Mouse (Mus musculus) NIH3T3 (cell line): Measurements from ENCODE around the gene Slc13a2.

ENCODE experiments used
- DNase-seq: peaks from one replicate; pipeline ENCODE4 v3.0.0-alpha.2; 2012; ENCODE audit warnings: low read depth

The Slc13a2 gene

DNA sequence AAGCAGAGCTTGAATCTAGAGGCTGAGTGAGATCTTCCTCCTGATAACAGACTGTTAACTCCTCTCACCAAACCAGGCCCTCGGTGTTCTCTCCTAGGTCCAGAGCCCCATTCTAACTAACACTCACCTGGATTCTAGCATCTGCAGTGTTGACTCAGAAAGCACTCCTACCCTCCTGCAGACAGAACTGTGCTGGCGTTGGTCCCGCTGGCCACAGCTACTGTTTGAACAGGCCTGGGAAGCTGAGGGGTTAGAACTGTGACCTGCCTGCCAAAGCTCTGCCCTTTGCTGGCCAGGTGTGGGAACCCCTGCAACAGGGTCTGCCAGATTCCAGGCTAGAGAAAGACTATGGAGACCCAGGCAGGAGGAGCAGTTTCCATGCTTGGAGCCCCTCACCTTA lies 29.3 kb downstream of the Slc13a2 start:
- DNase-seq = no peak

DNA sequence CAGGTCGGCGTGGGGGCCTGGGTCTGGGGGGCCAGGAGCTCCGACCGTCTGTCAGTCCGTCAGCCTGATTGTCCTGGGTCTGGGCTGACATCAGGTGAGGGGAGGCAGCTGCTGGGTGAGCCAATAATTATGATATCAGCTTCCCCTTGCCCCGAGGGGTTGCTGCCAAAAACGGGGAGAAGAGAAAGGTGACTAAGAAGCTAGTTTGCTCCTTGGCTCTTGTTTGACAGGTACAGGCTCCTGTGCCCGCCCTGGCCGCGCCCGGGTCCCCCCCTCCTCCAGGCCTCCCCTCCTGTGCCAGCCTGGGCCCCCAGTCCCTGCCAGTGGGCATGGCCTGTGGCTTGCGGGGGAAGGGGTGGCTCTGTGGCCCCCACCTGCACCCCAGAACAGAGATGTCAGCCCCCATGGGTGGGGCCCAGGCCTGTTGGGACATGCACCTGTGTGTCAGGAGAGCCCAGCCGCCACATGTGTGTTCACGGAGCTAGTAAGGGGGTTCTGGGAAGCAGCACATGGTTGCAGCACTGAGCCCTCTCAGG lies 35.4 kb downstream of the Slc13a2 start, which contains the start of gene Foxn1:
Gene Foxn1, minus strand, starts transcription at position 51 of the 536 bp plus-strand sequence.
- DNase-seq = no peak

DNA sequence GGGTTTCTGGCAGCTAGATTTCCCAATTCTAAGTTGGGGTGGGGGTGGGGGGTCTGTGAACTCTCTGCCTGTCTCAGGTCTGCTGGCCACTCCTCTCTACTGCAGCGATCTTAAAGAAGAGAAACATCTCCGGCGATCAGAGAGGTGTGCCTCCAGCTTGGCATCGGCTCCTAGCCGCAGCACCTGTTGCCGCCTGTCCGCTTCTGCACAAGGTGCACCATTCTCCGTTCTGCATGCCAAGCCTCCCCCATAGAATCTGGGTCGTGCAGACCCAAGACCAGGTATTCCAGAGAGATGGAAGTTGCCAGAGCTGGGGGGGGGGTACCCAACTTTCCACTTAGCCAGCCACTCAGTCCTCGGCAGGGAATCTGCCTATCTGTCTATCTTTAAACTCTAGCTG lies 36.2 kb downstream of the Slc13a2 start:
- DNase-seq = no peak

DNA sequence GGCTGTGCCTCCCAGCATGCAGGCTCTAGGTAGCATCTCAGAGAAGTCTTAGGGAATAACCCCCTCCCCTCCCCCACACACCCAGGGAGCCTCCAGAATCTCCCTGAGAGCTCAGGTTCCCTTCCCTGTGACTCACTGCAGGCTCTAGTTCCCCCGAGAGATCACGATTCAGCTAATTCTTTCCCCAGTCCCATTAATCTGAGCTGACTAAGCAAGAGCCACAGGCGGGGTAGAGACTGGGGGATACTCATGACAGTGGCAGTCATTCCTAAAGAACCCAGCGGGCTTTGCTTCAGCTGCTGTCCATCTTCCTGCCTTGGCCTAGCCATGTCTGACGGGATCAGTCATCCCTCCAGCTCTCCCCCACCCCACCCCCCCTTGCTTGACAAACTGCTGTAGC lies 39.3 kb downstream of the Slc13a2 start:
- peak; percentile 92 for DNase-seq

DNA sequence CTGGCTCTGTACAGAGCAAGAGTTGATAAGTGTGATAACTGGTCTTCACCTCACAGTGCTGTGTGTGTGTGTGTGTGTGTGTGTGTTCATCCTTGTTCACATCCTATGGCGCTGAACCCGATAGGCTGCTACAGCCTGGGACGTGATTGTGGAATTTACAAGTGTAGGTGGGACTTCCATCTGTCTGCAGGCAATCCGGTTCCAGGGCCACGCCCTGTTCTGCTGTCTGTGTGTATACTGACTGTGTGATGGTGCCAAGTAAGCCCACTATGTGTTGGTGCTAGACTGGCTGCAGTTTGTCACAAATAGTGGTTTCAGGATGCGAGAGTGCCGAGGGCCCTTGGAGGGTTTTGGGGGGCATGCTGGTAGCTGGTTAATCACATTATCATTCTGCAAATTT lies 39.7 kb downstream of the Slc13a2 start:
- peak; percentile 20 for DNase-seq

DNA sequence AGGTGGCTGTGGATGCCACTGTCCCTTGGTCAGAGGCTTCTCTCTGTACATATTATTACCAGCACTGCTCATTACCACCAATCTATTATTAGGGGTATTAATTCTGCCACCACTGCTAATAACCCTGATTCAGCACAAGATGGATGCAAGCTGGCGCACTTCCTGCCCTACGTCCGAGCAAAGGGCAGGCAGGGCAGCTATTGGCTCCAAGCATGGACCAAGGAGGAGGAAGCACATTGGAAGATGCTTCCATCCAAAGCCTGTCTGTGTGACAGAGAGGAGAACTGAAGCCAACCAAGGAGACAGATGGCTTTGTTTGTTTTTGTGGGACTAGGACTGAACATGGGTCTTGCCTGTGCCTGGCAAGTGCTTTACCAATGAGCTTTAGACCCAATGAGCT lies 41.0 kb downstream of the Slc13a2 start:
- no peak for DNase-seq

DNA sequence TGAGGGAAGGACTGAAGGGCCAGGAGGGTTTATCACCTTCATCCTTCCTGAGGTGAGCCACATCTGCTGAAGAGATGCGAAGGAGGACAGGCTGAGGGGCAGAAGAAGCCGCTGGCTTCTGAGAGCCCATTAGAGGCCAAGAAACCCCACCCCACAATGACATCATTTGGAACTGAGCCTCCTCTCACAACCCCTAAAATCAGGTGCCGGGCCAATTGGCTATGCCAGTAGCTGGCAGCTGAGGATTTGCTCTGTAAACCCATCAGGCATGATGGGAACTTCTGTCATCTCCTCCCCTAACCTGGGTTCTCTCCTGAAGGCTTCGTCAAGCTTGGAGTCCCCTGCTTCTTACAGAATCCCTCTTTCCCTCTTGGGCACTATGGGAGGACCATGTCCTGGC lies 41.7 kb downstream of the Slc13a2 start:
- peak; percentile 18 for DNase-seq

DNA sequence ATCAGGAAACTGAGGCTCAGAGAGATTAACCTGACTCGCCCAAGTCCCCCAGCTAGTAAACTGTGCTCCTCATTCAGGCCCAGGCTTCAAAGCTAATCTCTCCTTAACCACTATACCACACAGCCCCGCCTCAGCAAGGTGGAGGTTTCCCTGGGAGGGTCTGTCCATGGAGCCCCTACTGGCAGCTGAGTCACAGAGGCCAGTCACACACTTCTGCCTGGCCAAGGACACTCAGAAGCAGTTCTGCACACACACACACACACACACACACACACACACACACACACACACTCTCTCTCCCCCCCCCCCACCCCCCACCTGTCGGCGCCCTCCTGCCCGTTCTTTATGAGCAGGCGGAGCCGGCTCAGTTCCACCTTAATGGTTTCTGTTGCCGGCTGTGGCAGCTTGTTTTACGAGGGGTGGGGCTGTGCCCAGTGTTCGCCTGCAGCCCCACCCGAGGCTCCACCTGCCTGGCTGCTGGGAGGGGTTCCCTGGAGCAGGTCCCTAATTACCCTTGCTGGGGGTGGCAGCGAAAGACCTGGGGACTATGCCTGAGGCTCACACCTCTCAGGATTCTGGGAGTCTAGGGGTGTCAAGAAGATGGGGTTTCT lies 44.4 kb downstream of the Slc13a2 start:
- DNase-seq = no peak

DNA sequence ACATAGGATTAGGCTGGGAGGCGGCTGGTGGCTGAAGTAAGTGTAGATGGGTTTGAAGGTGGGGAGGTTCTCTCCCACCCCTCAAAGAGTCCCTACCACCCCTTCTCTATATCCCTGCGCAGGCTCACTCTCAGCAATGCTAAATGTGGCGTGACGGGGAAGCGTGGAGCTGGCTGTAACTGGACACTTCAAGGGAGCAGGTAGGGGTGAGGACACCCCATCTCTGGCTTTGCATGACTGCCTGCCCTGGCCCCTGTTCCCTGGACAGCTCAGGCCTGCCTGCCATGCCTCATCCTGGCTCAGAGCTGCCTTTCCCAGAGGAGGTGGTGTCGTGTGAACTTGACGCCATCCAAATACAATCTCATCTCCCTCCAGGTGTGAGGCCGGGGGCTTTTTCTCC lies 47.9 kb downstream of the Slc13a2 start:
- no peak for DNase-seq

DNA sequence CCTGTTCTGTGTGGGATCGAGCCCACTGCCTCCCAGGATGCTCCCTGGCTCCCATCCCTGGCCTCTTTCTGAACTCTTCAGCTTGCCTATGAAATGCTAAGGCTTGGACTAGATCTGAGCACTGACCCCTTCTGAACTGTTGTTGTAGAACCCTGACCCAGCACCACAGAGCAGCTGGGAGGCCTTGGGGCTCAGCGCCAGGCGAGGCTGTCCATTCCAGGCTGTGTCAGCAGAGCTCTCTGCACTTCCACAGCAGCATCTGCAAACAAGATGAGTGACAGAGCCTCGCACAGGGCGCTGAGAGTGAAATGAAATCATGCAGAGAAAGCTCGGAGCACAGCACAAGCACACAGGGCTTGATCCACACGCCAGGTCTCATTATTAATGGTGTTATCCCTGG lies 49.4 kb downstream of the Slc13a2 start:
- peak; percentile 62 for DNase-seq

DNA sequence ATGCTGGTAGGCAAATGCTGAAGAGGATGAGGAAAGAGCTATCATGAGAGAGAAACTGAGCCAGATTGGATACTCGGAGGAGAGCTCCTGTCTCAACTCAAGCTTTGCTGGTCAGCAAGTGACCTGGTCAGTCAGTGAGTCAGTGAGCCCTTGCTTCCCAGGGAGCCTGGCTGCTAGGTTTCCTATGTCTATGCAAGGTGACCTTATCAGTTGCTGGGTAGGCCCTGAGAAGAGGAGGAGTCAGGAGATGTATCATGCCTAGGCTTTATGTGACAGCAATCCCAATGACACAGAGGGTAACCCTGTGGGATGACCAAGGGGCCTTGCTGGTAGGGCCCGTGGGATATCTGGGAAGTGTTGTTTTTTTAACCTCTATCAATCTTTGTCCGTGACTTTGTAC lies 49.9 kb downstream of the Slc13a2 start:
- peak; percentile 34 for DNase-seq

DNA sequence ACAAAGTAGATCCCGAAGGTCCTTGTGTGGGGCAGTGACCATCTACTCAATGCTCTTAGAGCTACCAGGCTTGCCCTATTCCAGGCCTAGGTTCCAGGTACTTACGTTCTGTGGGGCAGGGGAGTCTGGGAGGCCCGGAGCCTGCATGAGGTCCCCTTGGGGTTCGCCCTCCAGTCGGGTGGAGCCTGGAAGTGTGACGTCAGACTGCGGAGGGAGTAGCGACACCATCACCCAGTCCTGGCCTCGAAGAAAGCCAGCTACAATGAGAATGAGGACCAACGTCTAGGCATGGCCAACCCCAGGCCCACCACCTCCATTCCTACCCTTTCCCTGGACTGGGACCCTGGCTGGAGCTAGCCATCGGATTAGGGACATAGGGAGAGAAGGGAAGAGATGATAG lies 50.3 kb downstream of the Slc13a2 start:
- no peak for DNase-seq

DNA sequence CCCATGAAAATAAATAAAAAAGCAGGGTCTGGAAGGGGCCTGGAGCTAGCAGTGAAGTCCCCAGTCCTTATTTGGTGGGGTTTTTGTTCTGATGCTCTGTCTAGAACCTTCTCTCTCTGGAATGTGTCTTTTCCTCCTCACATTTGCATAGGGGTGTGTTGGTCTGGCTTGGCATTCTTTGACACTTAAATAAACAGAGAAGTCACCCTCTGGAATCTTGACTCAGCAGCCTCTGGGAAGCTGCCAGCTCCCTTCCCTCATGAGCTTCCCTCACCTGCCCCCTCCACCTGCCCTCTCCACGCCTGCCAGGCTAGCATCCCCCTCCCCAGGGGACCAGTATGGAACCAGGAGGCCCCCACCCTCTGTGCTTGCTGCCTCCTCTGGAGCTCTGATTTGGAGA lies 51.6 kb downstream of the Slc13a2 start:
- peak; percentile 88 for DNase-seq

DNA sequence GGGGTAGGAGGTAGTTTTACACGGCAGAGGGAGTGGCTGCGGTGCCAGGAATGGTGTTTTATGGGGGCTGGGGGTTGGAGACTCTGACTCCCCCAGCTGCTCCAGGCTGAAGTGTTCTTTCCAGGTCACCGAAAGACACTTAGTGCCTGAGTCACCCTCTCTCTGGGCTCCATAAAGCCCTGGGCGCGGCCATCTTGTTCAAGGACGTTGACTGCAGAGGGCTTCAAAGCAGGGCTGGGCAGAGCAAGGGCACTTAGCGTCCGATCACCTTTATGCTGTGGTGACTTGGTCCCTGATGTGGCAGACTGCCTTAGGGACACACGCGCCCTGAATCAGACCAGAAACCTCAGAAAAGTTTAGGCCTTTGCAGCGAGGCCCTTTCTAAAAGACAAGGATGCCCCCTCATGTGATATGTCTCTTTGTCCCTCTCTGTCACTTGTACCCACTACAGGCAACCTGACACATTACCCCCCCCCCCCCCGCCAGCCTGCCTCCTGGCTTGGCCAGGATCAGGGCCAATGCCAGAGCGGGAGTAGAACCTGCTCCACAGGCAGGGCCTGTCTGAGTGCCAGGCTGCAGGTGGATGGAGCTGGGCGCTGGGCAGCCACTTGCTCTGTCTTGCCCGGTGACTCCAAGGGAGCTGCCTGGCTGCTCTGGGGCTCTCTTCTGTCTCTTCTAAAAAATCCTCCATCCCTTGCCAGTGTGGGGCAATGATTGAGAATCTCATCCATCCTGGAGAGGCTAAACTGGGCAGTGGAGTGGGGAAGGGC lies 54.4 kb downstream of the Slc13a2 start:
- no peak for DNase-seq

DNA sequence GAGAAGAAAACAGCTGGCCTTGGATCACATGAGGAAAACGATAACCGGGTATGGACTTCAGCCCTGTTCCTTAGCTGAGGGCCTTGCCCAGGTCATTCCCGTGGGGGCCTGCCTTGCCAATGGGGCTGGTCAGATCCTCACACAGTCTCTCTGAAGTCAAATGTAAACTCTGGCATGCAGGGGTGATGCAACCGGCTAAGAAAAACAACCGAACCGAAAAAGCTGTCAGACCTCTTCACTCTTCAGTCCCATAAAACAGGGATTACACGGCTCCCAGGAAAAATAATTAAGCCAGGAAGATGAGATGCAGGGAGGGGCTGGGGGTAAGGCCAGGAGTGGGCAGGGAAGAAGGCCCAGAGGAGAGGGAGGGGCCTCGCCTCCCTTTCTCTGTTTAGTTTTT lies 57.9 kb downstream of the Slc13a2 start:
- peak; percentile 83 for DNase-seq

DNA sequence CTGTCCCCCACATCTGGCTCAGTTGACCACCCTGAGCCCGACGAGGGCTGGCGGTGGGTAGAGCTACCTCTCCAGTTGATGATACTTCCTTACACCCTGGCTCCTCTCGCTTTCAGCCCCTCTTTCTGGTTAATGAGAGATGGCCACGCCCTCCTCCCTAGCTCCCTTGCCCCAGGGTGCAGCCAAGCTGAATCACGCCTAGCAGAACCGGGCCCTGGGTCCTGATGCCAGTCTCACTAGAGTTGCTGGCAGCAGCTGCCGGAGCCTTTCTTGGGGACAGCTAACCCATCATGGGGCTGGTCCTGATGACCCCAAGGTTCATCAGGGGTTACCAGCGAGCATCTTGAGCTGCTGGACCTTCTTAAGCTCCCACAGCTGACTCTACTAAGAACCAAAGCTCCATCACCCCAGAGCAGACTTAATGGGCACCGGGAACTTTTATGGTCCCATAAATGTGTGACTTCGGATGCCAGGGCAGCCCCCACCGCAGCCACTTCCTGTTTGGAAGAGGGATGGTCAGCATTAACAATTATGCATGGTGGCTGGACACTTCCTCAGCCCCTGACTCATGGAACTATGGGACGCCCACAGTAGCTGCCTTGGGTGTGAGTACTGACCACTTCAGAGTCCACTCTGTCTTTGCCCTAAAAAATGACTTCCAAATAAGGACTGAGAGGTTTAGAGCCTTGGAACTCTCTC lies 58.6 kb downstream of the Slc13a2 start:
- DNase-seq = peak; percentile 21

DNA sequence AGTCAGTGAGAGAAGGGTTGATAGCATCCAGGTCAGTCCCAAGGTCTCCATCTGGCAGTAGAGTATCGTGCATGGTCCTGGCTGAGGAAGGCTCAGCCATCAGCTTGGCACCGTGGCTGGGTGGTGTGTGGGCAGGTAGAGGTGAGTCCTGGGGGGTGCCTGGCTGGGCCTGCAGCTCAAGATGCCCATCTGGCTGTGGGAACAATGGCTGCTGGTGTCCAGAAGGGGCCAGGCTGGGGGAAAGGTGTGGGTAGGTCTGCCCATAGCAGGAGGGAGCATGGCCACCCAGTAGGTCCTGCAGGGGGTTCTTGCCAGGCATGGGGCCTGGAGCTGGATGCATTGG lies 61.3 kb downstream of the Slc13a2 start:
- no peak for DNase-seq

DNA sequence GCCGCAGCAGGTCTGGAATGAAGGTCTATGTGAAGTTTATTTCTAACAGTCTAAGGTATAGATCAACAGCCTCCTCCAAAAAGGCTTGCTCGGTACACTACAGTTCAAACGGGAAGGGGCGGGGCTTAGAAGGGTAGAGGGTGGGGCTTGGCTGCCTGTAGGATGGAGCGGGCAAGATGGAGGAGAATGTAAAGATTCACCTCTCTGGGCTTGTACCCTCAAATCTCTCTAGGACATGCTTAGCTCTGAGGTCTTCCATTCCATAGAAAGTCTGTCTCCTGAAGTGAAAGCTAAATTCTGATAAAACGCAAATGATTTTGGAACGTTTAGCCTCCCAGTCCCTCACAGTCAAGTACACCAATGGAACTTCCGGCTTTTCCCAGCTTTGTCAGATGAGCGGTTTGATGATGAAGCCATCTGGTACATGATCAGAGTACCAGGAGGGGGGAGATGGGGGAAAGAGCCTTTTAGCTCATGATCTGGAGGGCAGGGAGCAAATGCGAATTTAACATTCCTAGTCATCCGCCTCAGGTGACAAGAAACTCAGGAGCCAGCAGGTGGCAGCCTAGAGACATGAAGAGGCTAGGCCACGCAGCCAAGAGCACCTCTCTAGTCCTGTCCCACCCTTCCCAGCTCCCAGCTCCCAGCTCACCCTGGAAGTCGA lies 61.8 kb downstream of the Slc13a2 start:
- DNase-seq = peak; percentile 95

DNA sequence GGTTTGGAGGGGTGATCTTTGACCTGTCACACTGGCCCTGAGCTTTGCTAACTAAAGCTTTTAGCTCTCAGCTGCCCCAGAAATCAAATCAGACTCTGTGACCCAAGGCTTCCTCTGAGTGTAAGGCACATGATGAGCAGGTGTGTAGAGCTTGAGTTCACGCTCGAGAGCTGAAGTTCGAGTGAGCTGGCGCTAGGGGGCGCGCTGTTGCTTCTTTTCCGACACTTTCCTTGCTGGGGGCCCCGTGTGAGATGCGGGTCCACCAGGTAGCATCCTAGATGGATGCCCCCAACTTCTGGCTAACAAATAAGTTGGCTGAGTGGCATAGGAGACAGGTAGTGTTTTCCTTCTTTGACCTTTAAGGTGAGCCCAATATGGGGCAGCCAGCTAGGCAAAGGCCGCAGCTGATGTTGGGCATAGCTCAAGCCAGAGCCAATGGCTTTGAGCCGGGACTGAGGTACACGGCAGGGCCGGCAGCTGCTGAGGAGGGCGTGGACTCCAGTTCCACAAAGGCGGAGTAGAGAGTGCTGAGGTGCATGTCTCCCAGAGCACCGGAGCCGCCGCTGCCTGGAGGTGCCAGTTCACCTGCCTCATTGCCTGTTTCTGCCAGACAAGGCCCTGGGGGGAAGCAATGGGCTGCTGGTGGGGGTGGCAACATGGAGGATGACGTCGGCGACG lies 63.5 kb downstream of the Slc13a2 start:
- peak; percentile 57 for DNase-seq

DNA sequence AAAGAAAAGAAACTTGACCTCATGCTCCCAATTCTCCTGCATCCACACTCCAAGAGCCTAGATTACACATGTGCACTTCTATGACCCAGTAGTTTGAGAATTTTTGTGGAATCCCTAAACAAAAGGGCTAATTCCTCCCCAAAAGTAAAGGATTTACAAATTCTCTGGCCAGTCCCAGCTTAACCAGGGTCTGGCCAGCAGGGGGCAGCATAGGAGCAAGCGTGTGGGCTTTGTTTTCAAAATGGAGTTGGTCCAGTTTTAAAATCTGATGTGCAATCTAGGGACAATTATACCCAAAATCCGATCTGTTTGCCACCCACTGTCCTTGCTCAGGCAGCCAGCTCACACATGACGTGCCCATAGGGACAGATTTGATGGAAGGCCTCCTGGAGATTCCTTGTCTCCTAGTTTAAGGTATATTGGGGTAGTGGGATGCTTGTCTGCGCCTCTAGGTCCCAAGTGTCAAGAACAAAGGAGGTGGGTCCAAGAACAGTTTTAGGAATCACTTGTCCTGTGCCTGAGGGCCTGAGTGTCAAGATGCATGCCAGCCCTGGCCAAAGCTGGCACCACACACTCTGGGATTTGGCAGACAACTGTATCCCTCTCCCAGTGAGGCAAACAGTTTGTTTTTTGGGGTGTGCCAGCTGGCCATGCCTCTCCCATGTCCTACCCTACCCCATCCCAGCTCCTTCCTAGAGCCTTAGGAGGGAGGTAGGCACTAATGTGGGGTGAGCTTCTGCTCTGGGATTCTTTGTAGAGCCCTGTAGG lies 66.4 kb downstream of the Slc13a2 start:
- peak; percentile 92 for DNase-seq

DNA sequence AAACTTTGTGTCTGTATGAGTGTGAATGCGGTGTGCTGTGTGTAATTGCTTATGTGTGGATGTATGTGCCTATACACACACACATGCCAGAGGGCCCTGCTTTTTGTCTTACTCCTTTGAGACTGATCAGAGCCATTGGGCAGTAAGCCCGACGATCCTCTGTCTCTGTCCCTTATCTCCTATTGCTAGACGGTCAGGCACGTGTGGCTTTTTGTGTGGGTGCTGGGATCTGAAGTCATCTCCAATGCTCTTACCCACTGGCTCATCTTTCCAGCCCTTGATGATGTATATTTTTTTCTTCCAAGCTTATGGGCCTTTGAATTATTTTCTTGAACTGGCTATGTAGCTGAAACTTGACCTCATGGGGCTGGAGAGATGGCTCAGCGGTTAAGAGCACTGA lies 67.1 kb downstream of the Slc13a2 start:
- no peak for DNase-seq
